Mouse (Mus musculus): Measurements from ENCODE around the gene Rxfp4.
"Not testable (repeated sequence)": the region's sequence is repeated elsewhere in the genome, so short reads cannot be mapped to it uniquely, and the experiment has no call there.

Gene Rxfp4

GRCm38 (mm10) chr3:88609066-88609465, 43.9 kb downstream of the Rxfp4 start:
- DNase-seq (ENCODE audit: low spot score): no peak

GRCm38 (mm10) chr3:88607758-88608138, 45.2 kb downstream of the Rxfp4 start:
- no peak for DNase-seq (ENCODE audit: low spot score)

GRCm38 (mm10) chr3:88607065-88607757, 45.7 kb downstream of the Rxfp4 start:
- peak; percentile 95 for DNase-seq (ENCODE audit: low spot score)

- not testable (repeated sequence) for DNase-seq (ENCODE audit: low spot score)
Measured at GRCm38 (mm10) chr3:88605666-88606065, 47.3 kb downstream of the Rxfp4 start, which contains the start of gene Arhgef2. TSS of gene Arhgef2 (plus strand) at chr3:88605966.

GRCm38 (mm10) chr3:88604863-88605262, 48.1 kb downstream of the Rxfp4 start:
- no peak for DNase-seq (ENCODE audit: low spot score)

- DNase-seq (ENCODE audit: low spot score): peak; percentile 79
Measured at GRCm38 (mm10) chr3:88603714-88604161, 49.2 kb downstream of the Rxfp4 start.

- no peak for DNase-seq (ENCODE audit: low spot score)
Measured at GRCm38 (mm10) chr3:88602466-88602865, 50.5 kb downstream of the Rxfp4 start.
